Comparison of ENCODE assay signal across 8 mouse cellular contexts in the genomic region with DNA sequence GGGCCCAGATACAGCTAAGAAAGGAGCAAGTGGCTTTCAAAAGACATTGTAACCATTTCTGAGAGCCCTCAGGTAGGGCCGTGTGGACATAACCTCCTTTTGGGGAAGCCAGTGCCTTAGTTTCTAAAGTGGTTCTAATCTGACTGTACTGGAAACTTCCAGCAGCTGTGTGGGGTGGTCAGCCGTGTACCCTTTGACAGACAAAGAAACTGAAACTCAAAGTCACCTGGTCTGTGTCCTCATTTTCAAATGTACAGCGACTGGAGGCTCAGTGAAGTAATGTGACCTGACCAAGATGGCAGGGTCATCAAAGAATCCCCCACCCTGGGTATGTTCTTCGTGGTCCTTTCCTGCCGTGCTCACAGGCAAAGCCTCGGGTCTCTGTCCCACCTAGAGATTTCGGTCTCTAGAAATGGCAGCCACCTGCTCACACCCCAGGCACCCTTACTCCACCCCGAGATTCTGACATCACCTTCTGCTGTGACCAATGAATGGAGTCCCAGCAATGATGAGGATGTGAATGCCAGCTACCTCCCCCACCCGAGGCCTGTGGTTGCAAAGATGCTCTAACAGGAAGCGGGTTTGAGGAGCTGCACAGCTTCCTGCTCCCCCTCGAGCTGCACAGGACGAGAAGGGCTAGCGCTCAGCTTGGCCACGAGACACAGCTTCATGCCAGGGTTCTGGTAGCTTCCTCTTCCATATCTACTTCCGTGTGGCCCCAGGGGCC. TPM values are rescaled to one million over a fixed set of nuclear protein-coding genes. Genes with fewer than 3 reads are reported as not detected.
DNase-seq lines count a peak whose midpoint lies in the region; ATAC-seq and TF ChIP-seq lines count a peak whose summit lies in the region.

Gene Arhgap30, plus strand, starts transcription at position 579 of the 727 bp plus-strand sequence.

- H3K9ac ChIP-seq in heart, embryonic 12.5 days, result no peak within 1 kb of the TSS
- H3K9ac ChIP-seq in CH12.LX (ENCODE audit: insufficient read depth, low read depth), result peak within 1 kb of the TSS; percentile 93
- H3K9ac ChIP-seq in heart, embryonic 15.5 days, result no peak within 1 kb of the TSS; the same call in 1 of the 2 replicates
- no peak within 1 kb of the TSS for H3K9ac ChIP-seq in stomach, postnatal 0 days (ENCODE audit: low read length)

- H3K27ac ChIP-seq in heart, embryonic 12.5 days (ENCODE audit: poor library complexity, severe bottlenecking), result no peak within 1 kb of the TSS
- H3K27ac ChIP-seq in CH12.LX (ENCODE audit: insufficient read depth, low read depth), result peak within 1 kb of the TSS; percentile 85
- H3K27ac ChIP-seq in heart, embryonic 15.5 days, result no peak within 1 kb of the TSS
- H3K27ac ChIP-seq in stomach, postnatal 0 days (replicated peaks), result peak within 1 kb of the TSS; percentile 24; the same call in 1 of the 2 replicates

- peaks cover 40% of the 10 kb centered on the region for H3K79me2 ChIP-seq in CH12.LX (replicated peaks; ENCODE audit: control insufficient read depth, extremely low read depth, insufficient read depth, poor library complexity, severe bottlenecking)

- H3K4me1 ChIP-seq in heart, embryonic 12.5 days (replicated peaks), result no peaks in the 10 kb centered on the region; the same call in 1 of the 2 replicates
- H3K4me1 ChIP-seq in CH12.LX (ENCODE audit: control insufficient read depth in 1 of 2, insufficient read depth in 2 of 2), result peaks cover 40 to 67% of the 10 kb centered on the region in 2 experiments
- peaks cover 3% of the 10 kb centered on the region; the same call in 1 of the 2 replicates for H3K4me1 ChIP-seq in heart, embryonic 15.5 days (replicated peaks)
- H3K4me1 ChIP-seq in stomach, postnatal 0 days (replicated peaks; ENCODE audit: control insufficient read depth, insufficient read depth), result no peaks in the 10 kb centered on the region; the same call in 1 of the 2 replicates

- 66% methylated on average over 15 of the region's 15 CpGs for WGBS in heart, embryonic 12.5 days
- WGBS in heart, embryonic 15.5 days, result 65% methylated on average over 15 of the region's 15 CpGs
- WGBS in stomach, postnatal 0 days, result 74% methylated on average over 15 of the region's 15 CpGs

- dilution Hi-C loops in CH12.LX (cut with MboI; ENCODE audit: extremely low pct_ligation_motif_present, extremely low pct_unique_long_range_greater_than_20kb, low sequenced_read_pairs), result no loop called here

- H3K4me2 ChIP-seq in heart, embryonic 12.5 days, result no peak within 1 kb of the TSS
- H3K4me2 ChIP-seq in CH12.LX (ENCODE audit: insufficient read depth, low read depth, poor library complexity, severe bottlenecking), result peak within 1 kb of the TSS; percentile 74
- H3K4me2 ChIP-seq in heart, embryonic 15.5 days, result peak within 1 kb of the TSS; percentile 10; the same call in 1 of the 2 replicates
- H3K4me2 ChIP-seq in stomach, postnatal 0 days (replicated peaks; ENCODE audit: low read depth), result no peak within 1 kb of the TSS

- H3K36me3 ChIP-seq in heart, embryonic 12.5 days, result no peaks in the 10 kb centered on the region
- H3K36me3 ChIP-seq in CH12.LX (replicated peaks in 1 of 2; ENCODE audit: control insufficient read depth in 1 of 2, insufficient read depth in 1 of 2, low read length in 1 of 2), result peaks cover 11 to 22% of the 10 kb centered on the region in 2 experiments
- H3K36me3 ChIP-seq in heart, embryonic 15.5 days, result no peaks in the 10 kb centered on the region
- H3K36me3 ChIP-seq in stomach, postnatal 0 days (ENCODE audit: control insufficient read depth, insufficient read depth, low read length), result no peaks in the 10 kb centered on the region

- TF ChIP-seq EP300 in CH12.LX (IDR thresholded peaks at IDR 0.05; ENCODE audit: low read length), result peak; percentile 95
- TF ChIP-seq EP300 in stomach, postnatal 0 days (optimal IDR thresholded peaks at IDR 0.05), result no peak

- no peaks in the 10 kb centered on the region for H3K9me3 ChIP-seq in heart, embryonic 12.5 days (replicated peaks)
- no peaks in the 10 kb centered on the region for H3K9me3 ChIP-seq in CH12.LX (replicated peaks; ENCODE audit: low read length)
- no peaks in the 10 kb centered on the region for H3K9me3 ChIP-seq in heart, embryonic 15.5 days (replicated peaks)
- no peaks in the 10 kb centered on the region for H3K9me3 ChIP-seq in stomach, postnatal 0 days (ENCODE audit: control insufficient read depth, low read length)

- no peak for TF ChIP-seq RAD21 in CH12.LX (IDR thresholded peaks at IDR 0.05; ENCODE audit: low read depth, low read length)

- in situ Hi-C loops in CH12.LX (cut with MboI; ENCODE audit: low pct_ligation_motif_present, low pct_unique_long_range_greater_than_20kb, low sequenced_read_pairs), result no loop called here

- H3K27me3 ChIP-seq in heart, embryonic 12.5 days (replicated peaks), result peaks cover 21% of the 10 kb centered on the region
- H3K27me3 ChIP-seq in CH12.LX (replicated peaks), result no peaks in the 10 kb centered on the region
- no peaks in the 10 kb centered on the region for H3K27me3 ChIP-seq in heart, embryonic 15.5 days
- no peaks in the 10 kb centered on the region for H3K27me3 ChIP-seq in stomach, postnatal 0 days (ENCODE audit: control insufficient read depth, insufficient read depth, low read length)

- ATAC-seq in heart, embryonic 12.5 days (ENCODE audit: insufficient number of reproducible peaks, low FRiP score), result no peak
- no peak; the same call in 1 of the 2 replicates for ATAC-seq in heart, embryonic 15.5 days (replicated peaks; ENCODE audit: insufficient number of reproducible peaks, insufficient read depth, low FRiP score, low read depth)
- no peak for ATAC-seq in stomach, postnatal 0 days (ENCODE audit: low FRiP score, low TSS enrichment)

- DNase-seq in heart, adult 11 months, result peak; percentile 99
- peak; percentile 99 for DNase-seq in CH12.LX (ENCODE audit: extremely low read depth)
- DNase-seq in lung, postnatal 10 days, result peak; percentile 68
- DNase-seq in stomach, postnatal 0 days (ENCODE audit: low spot score), result no peak
- no peak for DNase-seq in cerebellum, postnatal 10 days
- DNase-seq in frontal cortex, adult 2 months (ENCODE audit: extremely low spot score in 1 of 2, low spot score in 1 of 2), result no peak

- no peak within 1 kb of the TSS for H3K4me3 ChIP-seq in heart, embryonic 12.5 days
- H3K4me3 ChIP-seq in CH12.LX (replicated peaks in 1 of 3; ENCODE audit: low read depth in 2 of 3, low read length in 2 of 3, poor library complexity in 1 of 3), result peak within 1 kb of the TSS; percentile 70 to 96 (median 88)
- H3K4me3 ChIP-seq in heart, embryonic 15.5 days, result peak within 1 kb of the TSS; percentile 33
- H3K4me3 ChIP-seq in stomach, postnatal 0 days (ENCODE audit: low read depth, low read length), result no peak within 1 kb of the TSS

- TF ChIP-seq POLR2A in CH12.LX (IDR thresholded peaks at IDR 0.05; ENCODE audit: low read depth, low read length), result peak; percentile 86

- no peak for TF ChIP-seq CTCF in CH12.LX (conservative IDR thresholded peaks at IDR 0.05 in 1 of 2, IDR thresholded peaks at IDR 0.05 in 1 of 2; ENCODE audit: low read depth in 2 of 2, low read length in 2 of 2)
- no peak for TF ChIP-seq CTCF in stomach, postnatal 0 days (IDR thresholded peaks at IDR 0.05; ENCODE audit: low read depth)

TF ChIP-seq in CH12.LX, 34 proteins besides CTCF, POLR2A, EP300 and RAD21 (continues in another document):
- TF ChIP-seq GABPA (IDR thresholded peaks at IDR 0.05; ENCODE audit: insufficient replicate concordance, low read depth, low read length), result no peak
- peak; percentile 90; the same call in 1 of the 2 replicates for TF ChIP-seq CHD1 (IDR thresholded peaks at IDR 0.05; ENCODE audit: low read depth, low read length)
- peak; percentile 56; the same call in 1 of the 2 replicates for TF ChIP-seq JUN (IDR thresholded peaks at IDR 0.05; ENCODE audit: insufficient read depth, low read depth, low read length)
- TF ChIP-seq JUND (conservative IDR thresholded peaks at IDR 0.05; ENCODE audit: low read depth, low read length), result peak; percentile 82; the same call in 1 of the 2 replicates
- TF ChIP-seq ZC3H11A (IDR thresholded peaks at IDR 0.05; ENCODE audit: low read depth, low read length), result no peak
- peak; percentile 91 for TF ChIP-seq ELF1 (IDR thresholded peaks at IDR 0.05; ENCODE audit: low read depth, low read length)
- peak; percentile 19; the same call in 1 of the 2 replicates for TF ChIP-seq ZMIZ1 (IDR thresholded peaks at IDR 0.05; ENCODE audit: low read depth, low read length)
- TF ChIP-seq MXI1 (IDR thresholded peaks at IDR 0.05; ENCODE audit: low read depth, low read length), result no peak; the same call in 1 of the 2 replicates
- peak; percentile 91 for TF ChIP-seq MAZ (IDR thresholded peaks at IDR 0.05; ENCODE audit: low read depth, low read length)
- peak; percentile 69; the same call in 1 of the 2 replicates for TF ChIP-seq RCOR1 (conservative IDR thresholded peaks at IDR 0.05; ENCODE audit: low read depth, low read length)
- no peak for TF ChIP-seq SMC3 (IDR thresholded peaks at IDR 0.05; ENCODE audit: low read depth, low read length)
- no peak for TF ChIP-seq UBTF (IDR thresholded peaks at IDR 0.05; ENCODE audit: low read depth, low read length)
- peak; percentile 97 for TF ChIP-seq SIN3A (IDR thresholded peaks at IDR 0.05; ENCODE audit: low read length)
- TF ChIP-seq ETS1 (conservative IDR thresholded peaks at IDR 0.05; ENCODE audit: low read depth, low read length), result peak; percentile 98
- TF ChIP-seq IRF4 (IDR thresholded peaks at IDR 0.05; ENCODE audit: low read depth, low read length), result peak; percentile 97
- 0 out of 2 replicates have a peak, but pooled peaks have one; percentile 17 for TF ChIP-seq E2F4 (IDR thresholded peaks at IDR 0.05; ENCODE audit: insufficient replicate concordance, low read depth, low read length)
- TF ChIP-seq CHD2 (IDR thresholded peaks at IDR 0.05; ENCODE audit: low read length), result peak; percentile 67
- TF ChIP-seq BHLHE40 (IDR thresholded peaks at IDR 0.05; ENCODE audit: low read depth, low read length), result peak; percentile 85
- TF ChIP-seq NRF1 (IDR thresholded peaks at IDR 0.05; ENCODE audit: low read depth, low read length), result peak; percentile 22; the same call in 1 of the 2 replicates
- no peak for TF ChIP-seq PAX5 (IDR thresholded peaks at IDR 0.05; ENCODE audit: low read length)
- TF ChIP-seq TCF12 (IDR thresholded peaks at IDR 0.05; ENCODE audit: low read depth, low read length), result peak; percentile 95
- TF ChIP-seq MYC (IDR thresholded peaks at IDR 0.05; ENCODE audit: low read depth, low read length), result peak; percentile 83
- TF ChIP-seq POLR2AphosphoS2 (IDR thresholded peaks at IDR 0.05; ENCODE audit: low read depth, low read length), result no peak; the same call in 1 of the 2 replicates

RNA-seq across cellular contexts. Expression of gene Arhgap30, which starts in this region (rescaled TPM):
- 0.30 and 0.68 TPM in 2 replicates for polyA plus RNA-seq in heart, embryonic 12.5 days (2016; fragmentation: Nextera tagmentation; extraction: Ambion mirVana)
- total RNA-seq in CH12.LX (2012; rRNA removed), result 70.8 and 81.4 TPM in 2 replicates
- total RNA-seq in CH12.LX (2014; rRNA removed), result 52.0 and 55.9 TPM in 2 replicates
- 78.5 and 85.0 TPM in 2 replicates for polyA plus RNA-seq in CH12.LX (2012; ENCODE audit: insufficient read length, low read depth)
- polyA plus RNA-seq in heart, embryonic 15.5 days (2015; fragmentation: Nextera tagmentation; extraction: Ambion mirVana), result 1.00 and 5.3 TPM in 2 replicates
- 1.1 and 1.2 TPM in 2 replicates for polyA plus RNA-seq in stomach, postnatal 0 days (2015; fragmentation: Nextera tagmentation; extraction: Ambion mirVana)
- 1.4 and 1.8 TPM in 2 replicates for polyA plus RNA-seq in frontal cortex, adult 2 months (2012; rRNA removed)

Comparison
In these comparisons a context has a peak if more than half of its experiments do, and no peak if none do; other contexts are left out.
1. RNA of gene Arhgap30 (polyA plus RNA-seq): 78.5 to 85.0 TPM in CH12.LX; 1.4 to 1.8 TPM in frontal cortex, adult 2 months, 1.1 to 1.2 TPM in stomach, postnatal 0 days, 1.00 to 5.3 TPM in heart, embryonic 15.5 days and 0.30 to 0.68 TPM in heart, embryonic 12.5 days; every median in the first group is over 10 times any median in the second.
2. H3K4me2 ChIP-seq: peak in CH12.LX (single experiment) and heart, embryonic 15.5 days (single experiment); none in heart, embryonic 12.5 days (single experiment) and stomach, postnatal 0 days (single experiment).
3. H3K4me3 ChIP-seq: peak in CH12.LX (3 of 3) and heart, embryonic 15.5 days (single experiment); none in heart, embryonic 12.5 days (single experiment) and stomach, postnatal 0 days (single experiment).
4. DNase-seq: peak in heart, adult 11 months (single experiment), CH12.LX (single experiment) and lung, postnatal 10 days (single experiment); none in stomach, postnatal 0 days (single experiment), cerebellum, postnatal 10 days (0 of 2) and frontal cortex, adult 2 months (0 of 2).
5. H3K27ac ChIP-seq: peak in CH12.LX (single experiment) and stomach, postnatal 0 days (single experiment); none in heart, embryonic 12.5 days (single experiment) and heart, embryonic 15.5 days (single experiment).